Mouse (Mus musculus): ENCODE results near the gene Shroom2.
"Not testable (repeated sequence)": the region's sequence is repeated elsewhere in the genome, so short reads cannot be mapped to it uniquely, and the experiment has no call there.

Gene Shroom2

DNA sequence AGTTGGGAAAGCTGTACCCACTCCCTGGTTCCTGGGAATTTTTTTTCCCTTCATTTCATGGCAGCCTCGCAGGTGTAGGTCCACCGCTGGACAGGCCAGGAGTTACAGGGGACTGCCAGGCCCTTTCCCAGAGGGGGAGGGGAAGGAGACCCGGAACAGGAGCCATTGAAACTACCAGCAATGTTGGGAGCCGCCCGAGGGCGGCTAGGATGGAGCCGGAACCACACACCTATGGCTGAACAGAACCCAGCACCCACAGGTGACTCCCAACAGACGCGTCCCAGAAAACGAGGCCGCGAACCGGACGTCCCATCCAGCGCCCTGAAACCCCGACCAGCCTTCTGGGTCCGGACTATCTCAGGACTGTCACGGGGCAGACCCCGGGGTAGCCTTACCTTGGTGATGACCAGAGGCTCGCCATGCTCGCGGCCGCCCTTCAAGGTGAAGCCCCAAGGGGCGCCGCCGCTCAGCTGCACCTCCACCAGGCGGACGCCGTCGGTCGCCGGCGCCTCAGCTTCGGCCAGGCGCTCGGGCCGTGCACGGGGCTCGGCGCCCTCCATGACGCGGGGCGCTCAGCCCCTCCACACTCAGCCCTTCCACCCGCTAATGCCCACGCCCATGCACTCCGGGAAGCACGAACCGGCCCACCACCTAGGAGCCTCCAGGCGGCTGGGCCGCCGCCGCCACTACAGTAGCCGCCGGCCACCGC is at the start of gene Shroom2:
Gene Shroom2 (minus strand): TSS at position 575 of the 709 bp plus-strand sequence.
- DNase-seq (ENCODE audit: extremely low spot score, low spot score) = peak; percentile 39

DNA sequence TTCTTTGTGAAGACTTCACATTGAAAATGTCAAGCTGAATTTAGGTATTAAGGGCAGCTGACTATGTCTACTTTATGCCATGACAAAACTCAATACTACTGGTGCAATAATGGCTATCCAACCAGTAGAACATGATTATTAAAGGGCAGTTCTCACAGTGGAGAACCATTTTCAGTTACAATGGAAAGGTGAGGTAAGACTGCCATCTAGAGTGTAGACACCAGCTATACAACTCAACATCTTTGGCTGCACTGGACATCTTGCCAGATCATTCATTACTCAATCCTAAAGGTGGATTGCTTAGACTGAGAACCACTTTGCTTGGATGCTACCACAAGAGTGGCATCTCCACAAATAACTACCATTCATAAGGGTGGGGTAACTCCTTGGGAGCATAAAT is 49.7 kb upstream of the Shroom2 start:
- no peak for DNase-seq (ENCODE audit: extremely low spot score, low spot score)

- DNase-seq (ENCODE audit: extremely low spot score, low spot score) = no peak
Measured at GRCm38 (mm10) chrX:152813339-152813738, 44.1 kb upstream of the Shroom2 start.

- DNase-seq (ENCODE audit: extremely low spot score, low spot score) = no peak
Measured at GRCm38 (mm10) chrX:152805317-152805716, 36.1 kb upstream of the Shroom2 start.

DNA sequence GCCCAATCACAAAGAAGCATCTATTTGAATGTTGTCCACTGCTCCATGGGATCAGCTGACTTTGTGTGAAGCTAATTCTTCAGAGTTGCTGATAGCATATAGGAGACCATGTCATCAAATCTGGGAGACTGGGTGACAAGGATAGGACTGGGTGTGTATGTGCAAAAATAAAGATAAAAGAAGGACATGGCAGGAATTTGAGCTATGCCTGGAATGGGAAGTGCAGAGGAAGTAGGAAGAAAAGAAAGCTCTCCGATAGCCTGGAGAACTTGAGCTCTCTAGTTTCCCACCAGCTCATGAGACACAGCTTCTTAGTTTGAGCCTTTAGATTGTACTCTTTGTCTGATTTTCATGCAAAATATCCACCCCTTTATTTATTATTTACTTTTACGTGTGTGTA is 19.3 kb upstream of the Shroom2 start:
- DNase-seq (ENCODE audit: extremely low spot score, low spot score) = no peak

- DNase-seq (ENCODE audit: extremely low spot score, low spot score) = no peak
Measured at GRCm38 (mm10) chrX:152788129-152788528, 18.9 kb upstream of the Shroom2 start.

DNA sequence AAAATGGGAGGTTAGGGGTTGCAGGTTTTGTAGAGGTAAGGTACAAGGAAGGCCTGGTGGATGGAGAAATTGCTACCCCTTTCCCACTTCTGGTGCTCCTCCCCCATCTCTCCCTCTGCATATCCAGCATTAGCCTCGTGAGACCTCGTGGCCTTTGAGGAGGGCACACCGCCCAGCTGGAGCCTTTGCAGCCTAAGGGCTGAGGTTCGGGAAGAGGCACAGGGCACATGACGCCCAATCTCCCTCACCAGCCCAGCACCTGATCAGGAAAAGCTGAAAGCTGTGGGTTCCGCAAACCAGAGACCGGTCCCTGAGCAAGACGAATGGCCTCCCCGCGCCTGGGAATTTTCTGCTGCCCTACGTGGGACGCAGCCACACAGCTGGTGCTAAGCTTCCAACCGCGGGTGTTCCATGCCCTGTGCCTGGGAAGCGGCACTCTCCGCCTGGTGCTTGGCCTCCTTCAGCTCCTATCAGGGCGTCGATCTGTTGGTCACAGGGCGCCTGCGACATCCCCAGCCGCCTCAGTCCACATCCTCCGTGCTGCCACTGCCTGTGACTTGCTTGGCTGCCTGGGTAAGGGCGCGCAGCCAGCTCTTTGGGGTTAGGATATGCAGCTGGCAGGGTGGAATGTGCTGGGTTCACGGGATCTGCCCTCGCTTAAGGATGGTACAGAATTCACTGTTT is 12.6 kb upstream of the Shroom2 start, which contains the start of gene Gpr143:
Gene Gpr143 (plus strand): TSS at position 202 of the 684 bp plus-strand sequence.
- peak; percentile 24 for DNase-seq (ENCODE audit: extremely low spot score, low spot score)

DNA sequence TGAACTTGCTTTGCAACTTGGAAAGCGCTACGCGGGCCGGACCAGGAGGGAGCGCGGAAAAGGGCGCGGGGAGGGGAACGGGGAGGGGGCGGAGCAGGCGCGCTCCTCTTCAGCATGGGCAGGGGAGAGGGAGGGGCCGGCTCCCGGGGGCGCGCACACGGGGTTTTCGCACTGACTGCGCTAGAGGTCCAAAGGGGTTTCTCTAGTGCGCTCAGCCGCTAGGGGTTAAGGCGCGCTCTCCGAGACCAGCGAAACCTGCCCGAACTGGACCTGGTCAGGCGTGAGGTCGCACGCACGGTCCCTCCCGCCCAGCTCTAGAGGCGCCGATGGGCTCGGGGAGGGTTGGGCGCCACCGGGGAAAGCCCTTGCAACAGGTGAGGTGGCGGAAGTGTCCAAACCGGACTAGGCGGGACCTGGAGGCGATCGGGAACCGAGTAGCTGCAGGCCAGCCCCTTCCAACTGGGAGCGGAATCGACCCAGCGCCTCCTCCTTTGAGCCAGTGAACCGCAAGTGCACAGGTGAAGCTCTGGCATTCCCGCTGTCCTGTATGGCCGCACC is 414 bp upstream of the Shroom2 start:
- DNase-seq (ENCODE audit: extremely low spot score, low spot score) = peak; percentile 66

DNA sequence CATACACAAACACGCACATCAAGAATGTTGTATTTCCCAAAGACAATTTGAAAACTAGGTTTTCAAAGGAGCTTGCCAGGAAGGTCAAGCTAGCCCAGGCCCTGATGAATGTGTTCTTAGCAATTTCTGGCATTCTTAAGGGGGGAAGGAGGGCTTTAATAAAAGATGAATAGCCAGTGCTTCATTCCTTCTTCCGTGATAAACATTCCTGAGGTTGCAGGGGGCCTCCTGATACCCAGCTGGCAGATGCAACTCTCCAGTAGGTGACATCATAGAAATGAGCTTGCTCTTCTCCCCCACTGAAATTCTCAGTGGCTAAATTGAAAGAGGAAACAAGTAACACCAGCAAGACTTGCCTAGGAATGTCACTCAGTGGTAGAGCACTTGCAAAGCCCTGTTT is 5.1 kb downstream of the Shroom2 start:
- DNase-seq (ENCODE audit: extremely low spot score, low spot score) = no peak

DNA sequence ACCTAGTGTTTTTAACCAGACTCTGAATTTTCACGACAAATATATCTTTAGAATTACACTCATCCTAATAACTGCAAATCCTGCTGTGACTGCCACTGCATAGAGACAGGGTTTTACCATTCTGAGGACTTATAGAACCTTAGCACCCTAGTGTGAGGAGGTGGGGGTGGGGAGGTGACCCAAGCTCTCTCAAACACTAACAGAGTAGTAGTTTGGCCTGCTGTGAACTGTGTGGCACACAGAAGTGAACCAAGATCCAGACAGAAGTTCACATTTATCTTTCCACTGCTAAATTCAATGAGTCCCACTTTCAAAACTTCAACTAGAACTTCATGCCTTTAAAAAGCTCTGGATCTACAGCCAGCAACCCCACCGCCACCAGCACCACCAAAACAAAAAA is 6.4 kb downstream of the Shroom2 start:
- DNase-seq (ENCODE audit: extremely low spot score, low spot score) = no peak

GRCm38 (mm10) chrX:152762437-152762836 is 6.8 kb downstream of the Shroom2 start:
- DNase-seq (ENCODE audit: extremely low spot score, low spot score) = no peak

- no peak for DNase-seq (ENCODE audit: extremely low spot score, low spot score)
Measured at GRCm38 (mm10) chrX:152756293-152756692, 13.0 kb downstream of the Shroom2 start.

DNA sequence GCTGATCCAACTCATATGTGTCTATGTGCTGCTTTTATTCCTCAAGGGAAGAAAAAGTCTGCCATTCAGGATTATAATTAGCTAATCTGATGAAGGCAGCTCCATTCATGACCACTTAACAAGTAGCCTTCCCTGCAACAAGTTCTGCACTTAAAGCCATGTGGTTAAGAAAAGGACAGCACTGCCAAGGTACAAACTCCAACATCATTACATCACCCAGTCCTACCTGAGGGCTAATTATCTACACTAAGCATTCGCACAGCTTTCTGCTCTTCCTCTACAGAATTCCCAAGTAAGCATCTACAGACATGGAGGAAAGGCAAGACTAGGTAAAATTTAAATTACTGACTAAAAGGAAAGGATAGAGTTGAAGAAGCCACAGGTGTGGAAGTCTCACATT is 13.4 kb downstream of the Shroom2 start:
- DNase-seq (ENCODE audit: extremely low spot score, low spot score) = no peak

DNA sequence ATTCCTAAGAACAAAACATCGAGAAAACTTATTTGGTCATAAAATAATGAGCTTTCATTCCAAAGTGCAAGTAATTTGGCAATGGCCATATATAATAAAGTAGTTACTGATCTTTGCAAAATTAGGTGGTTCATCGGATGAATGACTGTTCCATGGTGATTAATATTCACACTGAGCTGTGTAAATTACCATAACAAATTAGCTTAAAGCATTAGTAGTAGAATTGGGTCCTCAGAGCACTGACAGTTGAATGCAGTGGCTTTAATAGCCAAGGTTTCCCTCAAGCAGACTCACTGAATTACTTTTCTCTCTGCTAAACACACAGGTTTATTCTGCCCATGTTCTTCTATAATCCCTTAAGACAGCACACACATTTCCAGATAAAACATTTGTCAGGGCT is 23.3 kb downstream of the Shroom2 start:
- DNase-seq (ENCODE audit: extremely low spot score, low spot score) = no peak

DNA sequence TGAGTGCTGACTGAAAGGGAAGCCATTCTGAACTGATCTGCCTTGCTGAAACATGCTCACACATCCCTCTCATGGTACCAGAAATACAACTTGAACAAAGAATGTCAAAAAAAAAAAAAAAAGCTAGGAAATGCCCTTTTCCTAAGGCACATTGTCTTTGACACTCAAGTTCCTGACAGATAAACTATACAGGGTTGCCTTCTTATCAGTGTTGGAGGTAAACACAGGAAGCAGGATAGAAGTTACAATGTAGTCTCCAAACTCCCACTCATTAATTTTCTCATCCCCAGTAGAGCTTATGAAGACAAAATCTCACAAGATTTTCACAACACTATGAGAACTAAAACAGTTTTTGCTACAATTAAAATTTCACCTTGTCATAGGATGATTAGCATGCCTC is 25.6 kb downstream of the Shroom2 start:
- DNase-seq (ENCODE audit: extremely low spot score, low spot score) = no peak

- DNase-seq (ENCODE audit: extremely low spot score, low spot score) = no peak
Measured at GRCm38 (mm10) chrX:152738759-152739368, 30.4 kb downstream of the Shroom2 start.

DNA sequence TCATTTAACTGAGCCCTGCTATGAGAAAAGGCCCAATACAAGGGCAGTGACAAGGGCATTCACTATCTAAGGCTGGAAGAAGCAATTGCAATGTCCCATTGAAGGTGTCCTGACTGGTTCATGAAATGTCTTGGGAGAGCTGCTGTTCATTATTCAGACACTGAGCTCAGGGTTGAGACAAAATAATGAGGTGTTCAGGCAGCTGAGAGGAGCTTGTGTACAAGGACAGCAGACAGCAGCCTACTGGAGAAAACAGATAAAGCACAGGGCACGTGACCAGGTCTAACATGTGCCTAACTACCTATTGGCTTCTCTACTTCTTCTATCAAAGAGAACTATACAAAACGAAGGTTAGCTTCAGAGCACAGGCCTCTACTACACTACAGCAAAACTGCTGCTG is 31.1 kb downstream of the Shroom2 start:
- DNase-seq (ENCODE audit: extremely low spot score, low spot score) = no peak

GRCm38 (mm10) chrX:152735283-152735682 is 34.0 kb downstream of the Shroom2 start:
- no peak for DNase-seq (ENCODE audit: extremely low spot score, low spot score)

GRCm38 (mm10) chrX:152716693-152717092 is 52.6 kb downstream of the Shroom2 start:
- DNase-seq (ENCODE audit: extremely low spot score, low spot score) = no peak

- not testable (repeated sequence) for DNase-seq (ENCODE audit: extremely low spot score, low spot score)
Measured at GRCm38 (mm10) chrX:152710715-152711114, 58.5 kb downstream of the Shroom2 start.

- no peak for DNase-seq (ENCODE audit: extremely low spot score, low spot score)
Measured at GRCm38 (mm10) chrX:152708359-152708758, 60.9 kb downstream of the Shroom2 start.

DNA sequence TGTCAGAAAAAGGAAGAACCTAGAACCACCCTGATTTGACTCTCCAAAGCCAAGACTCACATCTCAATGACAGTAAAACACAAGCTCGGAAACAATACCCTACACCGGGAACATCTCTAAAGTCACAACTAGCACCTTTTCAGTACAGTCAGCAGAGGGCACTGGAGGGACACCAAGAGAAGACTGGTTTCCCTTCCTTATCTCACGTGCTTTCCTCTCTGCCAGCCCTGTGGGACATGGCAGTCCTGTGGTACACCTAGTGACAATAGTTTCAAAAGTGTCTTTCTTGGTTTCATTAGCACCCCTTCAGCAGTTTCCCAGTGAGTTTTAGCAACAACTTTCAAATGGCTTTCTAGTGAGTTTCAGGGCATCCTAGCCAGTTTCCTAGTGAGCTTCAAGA is 63.9 kb downstream of the Shroom2 start:
- no peak for DNase-seq (ENCODE audit: extremely low spot score, low spot score)

All from neural tube, embryonic 10.5 days (tissue).